Comparison of ENCODE assay signal across 8 mouse cellular contexts in the genomic region with DNA sequence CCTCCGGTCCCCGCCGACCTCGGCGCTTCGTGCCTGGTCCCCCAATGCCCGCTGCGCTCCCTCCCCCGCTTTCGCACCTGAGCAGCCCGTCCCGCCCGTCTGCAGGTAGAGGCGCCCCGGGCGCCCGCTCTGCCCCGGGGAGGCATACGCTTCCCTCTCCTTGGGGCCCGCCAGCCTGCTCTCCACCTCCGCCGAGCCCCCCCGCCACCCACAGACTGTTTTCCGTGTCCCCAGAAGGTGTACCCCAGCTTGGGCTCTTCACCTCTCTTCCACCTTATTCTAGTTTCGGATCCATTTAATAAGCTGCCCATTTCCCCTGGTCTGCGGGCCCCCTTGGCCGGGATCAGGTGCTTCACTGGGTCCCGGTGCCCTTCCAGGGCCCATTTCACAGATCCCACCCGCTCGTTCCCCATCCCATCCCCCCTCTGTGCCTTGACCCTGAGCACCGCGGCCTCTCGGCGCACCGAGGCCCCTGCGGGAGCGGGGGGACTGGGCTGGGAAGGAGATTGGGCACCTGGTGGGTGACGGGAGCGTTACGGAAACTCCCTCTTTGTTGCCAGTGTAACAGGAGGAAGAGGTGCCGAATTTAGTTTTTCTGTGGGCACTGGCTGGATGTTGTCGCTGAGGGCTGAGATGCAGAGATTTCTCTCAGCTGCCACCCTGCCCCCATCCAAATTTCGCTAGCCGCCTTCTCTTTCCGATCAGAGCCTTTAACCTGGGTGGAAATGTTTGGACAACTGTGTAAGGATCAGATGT. TPM values are rescaled to one million over a fixed set of nuclear protein-coding genes. Genes with fewer than 3 reads are reported as not detected.
DNase-seq lines count a peak whose midpoint lies in the region; ATAC-seq and TF ChIP-seq lines count a peak whose summit lies in the region.

No protein-coding gene starts in this region.

- H3K4me2 ChIP-seq in forebrain, embryonic 15.5 days (replicated peaks): peak overlapping the region; percentile 77
- H3K4me2 ChIP-seq in lung, postnatal 0 days (replicated peaks; ENCODE audit: low read depth, low read length): peak overlapping the region; percentile 81

- peak; percentile 12 for ATAC-seq in forebrain, embryonic 15.5 days (replicated peaks)
- peak; percentile 66 to 79 for ATAC-seq in hematopoietic stem cell, adult 5-6 weeks (replicated peaks in 1 of 2; ENCODE audit: insufficient read depth in 1 of 2, low FRiP score in 2 of 2, low TSS enrichment in 1 of 2, low read depth in 1 of 2, poor library complexity in 2 of 2, severe bottlenecking in 2 of 2)
- ATAC-seq in lung, postnatal 0 days: peak; percentile 17

- peak overlapping the region; percentile 99 for H3K4me3 ChIP-seq in brown adipose tissue, adult 24 weeks (ENCODE audit: insufficient read depth, low read depth, low read length)
- peak overlapping the region; percentile 97 for H3K4me3 ChIP-seq in forebrain, embryonic 15.5 days
- H3K4me3 ChIP-seq in lung, postnatal 0 days (ENCODE audit: low read depth, low read length): peak overlapping the region; percentile 90

- no peaks in the 10 kb centered on the region for H3K27me3 ChIP-seq in forebrain, embryonic 15.5 days
- H3K27me3 ChIP-seq in lung, postnatal 0 days (replicated peaks; ENCODE audit: insufficient read depth, low read length): no peaks in the 10 kb centered on the region

- H3K9me3 ChIP-seq in forebrain, embryonic 15.5 days: no peaks in the 10 kb centered on the region
- H3K9me3 ChIP-seq in lung, postnatal 0 days (ENCODE audit: low read length): no peaks in the 10 kb centered on the region

- TF ChIP-seq EP300 in lung, postnatal 0 days (IDR thresholded peaks at IDR 0.05): no peak

- peaks cover 9% of the 10 kb centered on the region; the same call in 1 of the 2 replicates for H3K4me1 ChIP-seq in brown adipose tissue, adult 24 weeks (ENCODE audit: control insufficient read depth, insufficient read depth, insufficient read length, low read length)
- peaks cover 23% of the 10 kb centered on the region for H3K4me1 ChIP-seq in forebrain, embryonic 15.5 days
- 0 out of 2 replicates have a peak, but pooled peaks cover 3% of the 10 kb centered on the region for H3K4me1 ChIP-seq in lung, postnatal 0 days (ENCODE audit: insufficient read depth, low read depth, low read length)

- peak; percentile 8; the same call in 1 of the 2 replicates for TF ChIP-seq CTCF in lung, postnatal 0 days (IDR thresholded peaks at IDR 0.05)

- H3K36me3 ChIP-seq in forebrain, embryonic 15.5 days: no peaks in the 10 kb centered on the region
- no peaks in the 10 kb centered on the region for H3K36me3 ChIP-seq in lung, postnatal 0 days (ENCODE audit: insufficient read depth, low read length)

- 0 out of 2 replicates have a peak overlapping the region, but pooled peaks have one; percentile 40 for H3K27ac ChIP-seq in brown adipose tissue, adult 24 weeks (replicated peaks; ENCODE audit: low read depth, low read length)
- peak overlapping the region; percentile 88 for H3K27ac ChIP-seq in forebrain, embryonic 15.5 days (replicated peaks)
- peak overlapping the region; percentile 93 for H3K27ac ChIP-seq in lung, postnatal 0 days (ENCODE audit: low read length)

- peak overlapping the region; percentile 93 for H3K9ac ChIP-seq in forebrain, embryonic 15.5 days (replicated peaks)
- peak overlapping the region; percentile 69 for H3K9ac ChIP-seq in lung, postnatal 0 days (replicated peaks; ENCODE audit: low read depth)

- under 1% methylated on average over 38 of the region's 45 CpGs for WGBS in forebrain, embryonic 15.5 days
- 1% methylated on average over 42 of the region's 45 CpGs for WGBS in lung, postnatal 0 days

- DNase-seq in ES-CJ7 (ENCODE audit: low read depth, low spot score): peak; percentile 39
- DNase-seq in layer of hippocampus, adult 8-10 months (ENCODE audit: low spot score in 2 of 2): peak; percentile 50 to 58
- DNase-seq in lung, postnatal 0 days (ENCODE audit: low spot score): peak; percentile 56
- peak; percentile 27 for DNase-seq in ovary, postnatal 10 days (ENCODE audit: low spot score)
- DNase-seq in urinary bladder, postnatal 14 days (ENCODE audit: low spot score): peak; percentile 48

RNA-seq across cellular contexts. Expression of a gene that starts 0.8 kb away (rescaled TPM):
- polyA plus RNA-seq in brown adipose tissue, adult 24 weeks (2012; ENCODE audit: insufficient read depth, insufficient read length, missing spikeins): 30.5 and 32.8 TPM in 2 replicates
- 15.8 and 16.7 TPM in 2 replicates for polyA plus RNA-seq in forebrain, embryonic 15.5 days (2015; fragmentation: Nextera tagmentation; extraction: Ambion mirVana)
- total RNA-seq in hematopoietic stem cell, adult 5-6 weeks (2017): 10.5 and 11.2 TPM in 2 replicates
- 100 to 1,000 TPM in 1 of 4 experiments, 10 to 100 TPM in 3; 79.1 to 102 (median 92.1) TPM for total RNA-seq in layer of hippocampus, adult 8-10 months (2022)
- polyA plus RNA-seq in lung, postnatal 0 days (2015; fragmentation: Nextera tagmentation; extraction: Ambion mirVana): 30.4 and 31.7 TPM in 2 replicates

Comparison
In these comparisons a context has a peak if more than half of its experiments do, and no peak if none do; other contexts are left out.
1. Peak in every context shown above with its lines: DNase-seq, ATAC-seq, H3K4me3 ChIP-seq and H3K27ac ChIP-seq.
2. H3K27ac ChIP-seq: peak in every context shown above with its lines; median percentile 93 in lung, postnatal 0 days; 88 in forebrain, embryonic 15.5 days; 40 in brown adipose tissue, adult 24 weeks.
3. ATAC-seq: peak in every context shown above with its lines; median percentile 72 in hematopoietic stem cell, adult 5-6 weeks; 17 in lung, postnatal 0 days; 12 in forebrain, embryonic 15.5 days.